Mouse (Mus musculus) megakaryocyte-erythroid progenitor cell, adult 5-6 weeks (primary cell): ENCODE measurements at regions not wholly inside any gene's neighbourhood (a gene's known extent, or its start where the extent isn't known, plus 50 kb on each side); places are given as distances from the start of the nearest gene placed in this dataset.
A peak's percentile ranks its signal among the peaks of the same experiment; 100 is the strongest.

Source experiments
- ATAC-seq: replicated peaks from 2 replicates; pipeline ENCODE4 v1.8.0; 2016; ENCODE audit warnings: mild to moderate bottlenecking, inconsistent platforms; ENCODE audit not compliant: severe bottlenecking, poor library complexity, low FRiP score, low TSS enrichment

GRCm38 (mm10) chr11:25356671-25357586 lies 853.6 kb downstream of the 5730522E02Rik start:
- no peak for ATAC-seq

DNA sequence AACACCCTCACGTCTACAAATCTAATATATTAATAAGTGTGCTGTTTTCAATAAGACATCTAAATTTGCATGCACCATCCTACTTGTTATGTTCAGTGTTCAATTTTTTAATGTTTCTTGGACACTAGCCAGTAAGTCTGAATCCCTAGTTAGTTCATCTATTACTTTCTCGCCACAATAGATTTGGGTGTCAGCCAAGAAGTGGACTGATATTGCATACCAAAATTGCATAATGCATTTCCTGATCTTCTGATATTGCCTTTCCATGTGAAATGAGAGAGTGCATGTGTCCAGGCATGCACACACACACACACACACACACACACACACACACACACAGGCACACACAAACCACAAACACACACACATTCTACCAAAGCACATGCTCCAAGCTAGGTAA lies 874.9 kb downstream of the 5730522E02Rik start:
- no peak for ATAC-seq

DNA sequence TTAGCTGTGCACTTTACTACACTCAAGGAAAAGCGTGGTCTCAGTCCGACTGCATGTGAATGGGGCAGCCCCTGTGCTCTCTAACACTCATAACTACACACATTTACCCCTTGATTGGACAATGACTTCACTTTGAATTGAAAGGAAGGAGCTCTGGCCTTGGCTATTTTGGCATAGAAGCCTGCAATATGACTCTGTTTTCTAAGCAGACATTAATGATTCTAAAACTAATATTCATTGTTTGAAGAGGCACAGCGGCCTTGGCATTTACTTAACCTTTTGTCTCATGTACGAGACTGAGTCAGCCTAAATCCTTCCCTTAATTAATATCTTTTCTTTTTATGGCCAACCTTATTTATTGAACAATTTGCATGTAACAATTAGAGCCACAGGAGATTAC lies 879.9 kb downstream of the 5730522E02Rik start:
- no peak for ATAC-seq

DNA sequence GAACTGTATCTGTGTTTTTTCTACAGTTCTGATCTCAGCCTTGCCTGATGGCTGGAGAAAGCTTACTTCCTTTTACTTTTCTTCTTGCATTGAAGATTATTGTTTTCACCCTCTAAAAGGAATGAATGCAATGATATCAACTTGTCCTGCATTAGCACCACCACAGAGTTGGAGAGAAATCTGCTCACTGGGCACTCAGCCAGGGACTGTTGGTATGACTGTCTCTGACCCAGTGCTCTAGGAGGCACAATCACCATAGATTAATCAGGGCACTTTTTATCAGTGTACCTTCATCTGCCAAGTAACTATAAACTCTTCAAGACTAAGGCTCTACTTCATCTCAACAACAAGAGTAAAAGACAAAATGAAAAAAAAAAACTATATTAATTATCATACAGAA lies 888.1 kb downstream of the 5730522E02Rik start:
- no peak for ATAC-seq

DNA sequence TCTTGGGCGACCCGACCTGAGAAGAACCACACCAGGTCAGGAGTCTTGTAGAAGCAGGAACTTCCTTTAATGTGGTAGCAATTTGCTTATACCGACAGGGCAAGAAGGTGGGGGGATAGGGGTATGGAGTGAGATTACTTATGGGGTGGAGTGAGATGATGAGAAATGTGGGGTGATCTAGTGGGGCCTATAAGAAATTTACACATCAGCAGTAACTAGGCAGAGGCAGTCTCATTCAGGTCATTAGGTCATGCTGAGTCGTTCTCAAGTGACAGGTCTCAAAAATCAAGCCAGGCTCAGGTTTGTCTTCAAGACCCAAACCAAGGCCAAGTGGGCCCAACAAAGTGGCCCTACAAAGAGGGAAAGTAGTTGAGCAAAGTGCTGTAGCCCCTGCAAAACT lies 889.1 kb downstream of the 5730522E02Rik start:
- ATAC-seq: no peak

DNA sequence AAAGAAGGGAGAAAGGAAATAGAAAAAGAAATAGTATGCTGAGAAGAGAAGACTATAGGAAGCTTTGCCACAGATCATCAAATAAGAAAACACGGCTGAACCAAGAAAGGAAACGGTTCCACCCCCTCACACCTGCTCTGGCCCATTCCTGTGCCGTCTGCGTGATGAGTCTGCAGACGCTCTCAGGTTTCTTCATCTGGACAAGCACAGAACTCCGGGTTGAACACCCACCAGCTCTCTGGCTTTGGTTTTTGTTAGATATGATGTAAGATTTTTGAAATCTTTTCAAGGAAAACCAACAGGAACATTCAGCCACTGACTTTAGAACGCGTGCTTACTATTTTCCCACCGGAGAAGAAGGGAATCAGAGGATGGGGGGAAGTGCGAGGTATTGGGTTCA lies 895.9 kb downstream of the 5730522E02Rik start:
- no peak for ATAC-seq

DNA sequence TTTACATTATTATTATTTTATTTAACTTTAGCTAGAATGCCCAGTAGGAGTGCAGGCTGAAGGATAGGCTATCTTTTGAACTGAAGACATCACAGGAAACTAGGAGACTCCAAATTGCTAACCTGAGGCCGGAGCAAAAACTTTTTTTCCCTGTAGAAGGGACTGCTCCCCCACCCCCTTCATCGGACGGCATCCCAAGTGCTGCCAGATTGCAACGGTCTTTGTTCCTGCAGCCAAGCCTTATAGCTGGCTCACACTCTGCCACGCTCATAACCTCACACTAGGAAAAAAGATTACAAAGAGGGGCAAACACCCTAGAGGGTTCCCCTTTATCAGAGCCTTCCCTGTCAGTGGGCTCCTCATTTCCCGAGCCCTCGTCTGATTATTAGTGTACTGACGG lies 896.7 kb downstream of the 5730522E02Rik start:
- no peak for ATAC-seq

- ATAC-seq: no peak
These were observed 897.3 kb downstream of the 5730522E02Rik start for GRCm38 (mm10) chr11:25313308-25313707.

DNA sequence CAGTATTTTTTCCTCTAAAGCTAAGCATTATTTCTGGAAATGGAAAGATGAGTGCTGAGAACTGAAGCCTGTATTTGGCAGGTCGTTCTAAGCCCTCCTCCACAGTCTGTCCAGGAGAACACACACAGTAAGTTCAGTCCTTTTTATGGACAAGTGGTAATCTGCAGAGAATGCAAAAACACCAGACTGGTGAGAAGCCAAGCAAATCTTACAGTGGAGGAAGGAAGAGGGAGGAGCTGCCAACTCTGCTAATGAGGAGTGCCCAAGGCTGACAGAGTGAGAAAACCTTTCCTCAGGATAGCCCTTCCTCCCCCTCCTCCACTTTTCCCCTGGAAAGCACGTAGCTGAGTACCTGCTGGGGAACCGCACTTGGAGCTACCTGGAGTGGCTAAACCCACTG lies 899.8 kb downstream of the 5730522E02Rik start:
- no peak for ATAC-seq

DNA sequence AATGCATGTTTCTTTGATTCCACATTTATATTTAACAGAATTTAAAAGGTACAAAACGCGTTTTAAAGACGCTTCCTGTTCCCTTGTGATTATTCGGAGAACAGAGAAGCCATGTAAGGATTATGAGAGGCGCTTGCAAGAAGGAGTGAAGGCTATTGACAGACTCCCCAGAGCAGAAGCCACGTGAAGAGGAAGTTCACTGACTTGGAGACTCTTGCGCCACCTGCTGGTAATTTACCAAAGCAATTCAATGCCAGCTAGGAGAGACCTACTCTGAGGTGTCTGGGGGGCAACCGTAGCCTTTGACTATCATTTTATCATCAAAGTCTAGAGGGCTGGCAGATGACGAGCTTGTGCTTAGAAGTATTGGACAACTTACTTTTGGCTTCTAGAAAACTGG lies 909.4 kb downstream of the 5730522E02Rik start:
- peak; percentile 94 for ATAC-seq

- no peak for ATAC-seq
These were observed 922.2 kb downstream of the 5730522E02Rik start for GRCm38 (mm10) chr11:25288346-25288745.

GRCm38 (mm10) chr11:25287458-25288247 lies 922.9 kb downstream of the 5730522E02Rik start:
- ATAC-seq: no peak

DNA sequence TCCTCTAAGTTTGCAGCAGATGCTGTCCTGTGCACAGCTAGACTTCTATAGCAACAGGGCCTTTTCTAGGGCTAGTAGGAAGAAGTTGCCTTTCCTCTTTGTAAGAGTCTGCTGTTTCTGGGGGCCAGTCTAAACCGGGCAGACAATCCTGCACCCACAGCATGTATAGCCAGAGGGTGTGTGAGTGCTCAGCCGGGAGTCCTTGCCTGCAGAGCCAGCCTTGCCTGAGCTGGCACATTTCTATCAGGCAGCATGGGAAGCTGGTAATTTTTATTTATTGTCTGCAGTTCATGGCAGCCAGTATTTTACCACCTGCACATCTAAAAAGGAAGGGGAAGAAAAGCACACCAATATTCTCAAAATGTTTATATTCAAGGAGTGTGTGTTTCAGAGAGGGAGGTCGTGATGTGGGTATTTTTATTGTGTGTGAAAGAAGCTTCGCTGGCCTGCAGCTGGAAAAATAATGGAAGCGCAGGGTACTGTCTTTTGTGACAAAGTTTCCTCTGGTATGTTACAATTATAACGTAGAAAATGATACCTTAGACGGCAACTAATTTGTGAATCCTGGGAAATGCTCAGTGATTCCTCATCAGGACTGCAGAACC lies 940.5 kb downstream of the 5730522E02Rik start:
- ATAC-seq: no peak

DNA sequence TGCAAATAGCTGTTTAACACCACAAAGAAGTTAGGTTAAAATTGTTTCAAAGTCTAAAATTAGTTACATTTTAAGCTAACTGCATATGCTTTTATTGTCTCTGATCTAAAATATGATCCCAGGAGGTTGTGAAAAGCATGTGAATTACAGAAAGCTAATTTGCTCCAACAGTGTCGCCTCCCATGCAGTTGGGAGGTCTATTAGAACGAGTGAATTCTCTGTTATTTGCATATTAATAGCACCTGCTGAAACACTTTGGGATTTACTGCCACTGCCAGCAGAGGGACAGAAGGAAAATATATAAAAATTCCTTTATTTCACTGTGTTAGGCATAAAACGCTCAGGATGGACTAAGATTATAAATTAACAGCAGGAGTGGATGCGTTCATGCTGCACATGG lies 947.7 kb downstream of the 5730522E02Rik start:
- ATAC-seq: no peak

GRCm38 (mm10) chr11:25259691-25260090 lies 950.9 kb downstream of the 5730522E02Rik start:
- ATAC-seq: no peak

- ATAC-seq: no peak
These were observed 977.1 kb downstream of the 5730522E02Rik start for GRCm38 (mm10) chr11:25233360-25233890.
